Mouse (Mus musculus) stomach, postnatal 0 days (tissue): Measurements from ENCODE around the gene Olfr802. TPM values are rescaled to one million over a fixed set of nuclear protein-coding genes. Genes with fewer than 3 reads are reported as not detected.

Source experiments
- ATAC-seq: fragments of 200-750 bp; cut with Nextera tagmentation; 2 replicates; pipeline ENCODE4 v1.8.0; 2017; ENCODE audit not compliant: low FRiP score, low TSS enrichment
- DNase-seq: peaks from one replicate; pipeline ENCODE4 v3.0.0-alpha.2; 2016; ENCODE audit warnings: low spot score
- H3K27ac ChIP-seq: fragments of 300-500 bp; sonication (generic); replicated peaks from 2 replicates; pipeline ENCODE4 v1.5.1; 2014; ENCODE audit warnings: mild to moderate bottlenecking, control low read depth
- H3K27me3 ChIP-seq: fragments of 300-500 bp; sonication (generic); 2 replicates; pipeline ENCODE4 v1.6.1; 2014; ENCODE audit warnings: low read length; ENCODE audit not compliant: control insufficient read depth, insufficient read depth
- H3K36me3 ChIP-seq: fragments of 300-500 bp; sonication (generic); 2 replicates; pipeline ENCODE4 v1.6.1; 2014; ENCODE audit warnings: low read length, mixed read lengths; ENCODE audit not compliant: control insufficient read depth, insufficient read depth
- H3K4me1 ChIP-seq: fragments of 300-500 bp; sonication (generic); replicated peaks from 2 replicates; pipeline ENCODE4 v1.6.1; 2014; ENCODE audit warnings: antibody characterized with exemption; ENCODE audit not compliant: control insufficient read depth, insufficient read depth
- H3K4me2 ChIP-seq: fragments of 300-500 bp; sonication (generic); replicated peaks from 2 replicates; pipeline ENCODE4 v1.6.1; 2014; ENCODE audit warnings: low read depth, mild to moderate bottlenecking, control low read depth, moderate library complexity
- H3K4me3 ChIP-seq: fragments of 300-500 bp; sonication (generic); 2 replicates; pipeline ENCODE4 v1.5.1; 2014; ENCODE audit warnings: low read depth, low read length, control low read depth
- H3K9ac ChIP-seq: fragments of 300-500 bp; sonication (generic); 2 replicates; pipeline ENCODE4 v1.6.1; 2014; ENCODE audit warnings: mild to moderate bottlenecking, low read length, control low read depth, mixed read lengths
- H3K9me3 ChIP-seq: fragments of 300-500 bp; sonication (generic); 2 replicates; pipeline ENCODE4 v1.6.1; 2016; ENCODE audit warnings: low read length; ENCODE audit not compliant: control insufficient read depth
- CTCF ChIP-seq: IDR thresholded peaks from 2 replicates; pipeline ENCODE4 v1.5.1; 2016; ENCODE audit warnings: antibody characterized with exemption, low read depth, mild to moderate bottlenecking, moderate library complexity
- EP300 ChIP-seq: optimal IDR thresholded peaks from 2 replicates; pipeline ENCODE3; 2016; ENCODE audit warnings: antibody characterized with exemption
- WGBS: fragments of 180-500 bp; shearing (Covaris S2); extraction: QIAGEN DNeasy Blood & Tissue Kit; methylation state at CpG from one replicate; pipeline ENCODE4 v1.1.7; 2014; 5-methylcytosine and 5-hydroxymethylcytosine counted together
- polyA plus RNA-seq: library from polyadenylated mRNA; unstranded; fragments of >200 nt; fragmentation: Nextera tagmentation; extraction: Ambion mirVana; gene quantifications from 2 replicates; pipeline ENCODE4 v1.2.1, GENCODE M21; 2015

The Olfr802 gene
- 0.06 TPM in 1 of 2 replicates, not detected in the other for polyA plus RNA-seq

- no peaks in the 10 kb centered on the region for H3K9me3 ChIP-seq
- no peak within 1 kb of the TSS for H3K4me2 ChIP-seq
- TF ChIP-seq EP300 (no peak), CTCF (no peak)
- no peaks in the 10 kb centered on the region for H3K36me3 ChIP-seq
- H3K4me1 ChIP-seq: no peaks in the 10 kb centered on the region
- 34% methylated on average over 1 of the region's 1 CpGs for WGBS
- H3K27me3 ChIP-seq: no peaks in the 10 kb centered on the region
- no peak for ATAC-seq
- DNase-seq: no peak
- H3K4me3 ChIP-seq: no peak within 1 kb of the TSS
- H3K27ac ChIP-seq: no peak within 1 kb of the TSS
- H3K9ac ChIP-seq: no peak within 1 kb of the TSS
Measured at GRCm38 (mm10) chr10:129688069-129688468, at the start of gene Olfr802. Gene Olfr802 (minus strand): TSS chr10:129688169.

DNA sequence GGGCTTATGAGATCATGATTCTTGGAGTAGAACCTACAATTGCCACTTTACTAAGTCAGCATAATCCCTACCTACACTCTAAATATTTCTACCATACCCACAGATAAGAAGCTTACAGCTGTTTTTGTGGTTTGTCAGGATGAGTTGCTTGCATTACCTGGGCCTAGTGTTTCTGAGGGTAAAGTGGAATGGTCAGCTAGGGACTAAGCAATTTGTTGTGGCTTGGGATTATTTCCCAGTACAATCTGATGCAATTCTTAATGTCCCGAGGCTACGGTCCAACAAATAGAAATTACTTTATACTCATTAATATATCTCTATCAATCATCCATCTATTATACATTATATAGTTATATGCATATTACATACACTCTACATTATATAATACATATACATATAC lies 41.3 kb upstream of the Olfr802 start, which contains the start of gene Olfr805:
Gene Olfr805, minus strand, starts transcription at position 101 of the 400 bp plus-strand sequence.
- H3K27ac ChIP-seq: no peak within 1 kb of the TSS
- no peaks in the 10 kb centered on the region for H3K36me3 ChIP-seq
- no peak within 1 kb of the TSS for H3K9ac ChIP-seq
- DNase-seq (no peak), ATAC-seq (no peak)
- H3K27me3 ChIP-seq: no peaks in the 10 kb centered on the region
- TF ChIP-seq EP300: no peak
- no peak for TF ChIP-seq CTCF
- WGBS: 98% methylated on average over 2 of the region's 2 CpGs
- H3K9me3 ChIP-seq: no peaks in the 10 kb centered on the region
- H3K4me2 ChIP-seq: no peak within 1 kb of the TSS
- H3K4me1 ChIP-seq: no peaks in the 10 kb centered on the region
- no peak within 1 kb of the TSS for H3K4me3 ChIP-seq

DNA sequence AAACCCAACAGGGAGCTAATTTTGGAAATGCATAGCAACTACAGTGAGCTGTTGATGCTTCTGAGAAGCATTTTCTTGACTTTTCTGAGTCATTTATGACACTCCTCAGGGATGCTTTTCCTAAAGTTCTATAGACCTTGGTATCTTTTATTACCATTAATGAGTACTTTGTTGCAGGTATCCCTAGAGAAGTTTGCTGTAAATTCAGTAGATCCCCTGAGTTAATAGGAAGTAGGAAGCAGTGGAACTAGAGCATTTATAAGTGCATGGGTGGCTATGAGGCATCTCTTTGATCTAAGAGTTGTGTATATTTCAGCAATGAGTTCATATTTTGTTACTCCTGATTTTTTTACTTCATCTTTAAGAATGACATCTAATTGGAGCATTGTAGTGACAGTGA lies 14.9 kb upstream of the Olfr802 start, which contains the start of gene Olfr804:
Gene Olfr804, plus strand, starts transcription at position 301 of the 400 bp plus-strand sequence.
- ATAC-seq: no peak
- H3K36me3 ChIP-seq: no peaks in the 10 kb centered on the region
- H3K9ac ChIP-seq: no peak within 1 kb of the TSS
- DNase-seq: no peak
- no peaks in the 10 kb centered on the region for H3K4me1 ChIP-seq
- no peak within 1 kb of the TSS for H3K4me3 ChIP-seq
- no peaks in the 10 kb centered on the region for H3K9me3 ChIP-seq
- TF ChIP-seq EP300 (no peak), CTCF (no peak)
- no peak within 1 kb of the TSS for H3K27ac ChIP-seq
- no peaks in the 10 kb centered on the region for H3K27me3 ChIP-seq
- H3K4me2 ChIP-seq: no peak within 1 kb of the TSS

- ATAC-seq: no peak
- H3K4me1 ChIP-seq: no peaks in the 10 kb centered on the region
- H3K27me3 ChIP-seq: no peaks in the 10 kb centered on the region
- H3K4me2 ChIP-seq: no peak within 1 kb of the TSS
- no peak for DNase-seq
- TF ChIP-seq EP300 (no peak), CTCF (no peak)
- 72% methylated on average over 2 of the region's 2 CpGs for WGBS
- no peak within 1 kb of the TSS for H3K27ac ChIP-seq
- H3K36me3 ChIP-seq: no peaks in the 10 kb centered on the region
- H3K4me3 ChIP-seq: no peak within 1 kb of the TSS
- H3K9ac ChIP-seq: no peak within 1 kb of the TSS
- no peaks in the 10 kb centered on the region for H3K9me3 ChIP-seq
Measured at GRCm38 (mm10) chr10:129694186-129694585, 6.2 kb upstream of the Olfr802 start, which contains the start of gene Olfr803. Gene Olfr803 (minus strand): TSS chr10:129694286.

DNA sequence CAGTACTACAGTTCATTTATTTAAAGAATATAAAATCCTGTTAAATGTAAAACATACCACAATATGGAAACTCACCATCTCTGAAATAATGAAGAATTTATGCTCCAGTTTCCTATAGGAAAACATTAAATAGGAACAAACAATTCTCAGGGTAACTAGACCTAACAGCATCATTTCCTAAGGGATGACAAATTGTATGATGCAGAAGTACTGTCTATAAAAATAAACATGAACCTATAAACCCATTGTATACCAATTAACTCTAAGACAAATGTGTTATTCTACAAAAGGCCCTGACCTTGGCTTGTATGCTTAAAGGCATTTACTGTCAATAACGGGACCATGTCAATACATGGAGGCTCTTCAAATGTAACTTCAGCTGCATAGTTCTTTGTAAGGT lies 14.2 kb downstream of the Olfr802 start, which contains the start of gene Olfr801:
Gene Olfr801, minus strand, starts transcription at position 101 of the 400 bp plus-strand sequence.
- no peak for DNase-seq
- WGBS: 51% methylated on average over 1 of the region's 1 CpGs
- H3K9ac ChIP-seq: no peak within 1 kb of the TSS
- no peak for ATAC-seq
- H3K9me3 ChIP-seq: no peaks in the 10 kb centered on the region
- H3K4me2 ChIP-seq: no peak within 1 kb of the TSS
- no peak for TF ChIP-seq CTCF
- no peak for TF ChIP-seq EP300
- H3K4me1 ChIP-seq: no peaks in the 10 kb centered on the region
- H3K27ac ChIP-seq: no peak within 1 kb of the TSS
- H3K27me3 ChIP-seq: no peaks in the 10 kb centered on the region
- no peak within 1 kb of the TSS for H3K4me3 ChIP-seq
- no peaks in the 10 kb centered on the region for H3K36me3 ChIP-seq

DNA sequence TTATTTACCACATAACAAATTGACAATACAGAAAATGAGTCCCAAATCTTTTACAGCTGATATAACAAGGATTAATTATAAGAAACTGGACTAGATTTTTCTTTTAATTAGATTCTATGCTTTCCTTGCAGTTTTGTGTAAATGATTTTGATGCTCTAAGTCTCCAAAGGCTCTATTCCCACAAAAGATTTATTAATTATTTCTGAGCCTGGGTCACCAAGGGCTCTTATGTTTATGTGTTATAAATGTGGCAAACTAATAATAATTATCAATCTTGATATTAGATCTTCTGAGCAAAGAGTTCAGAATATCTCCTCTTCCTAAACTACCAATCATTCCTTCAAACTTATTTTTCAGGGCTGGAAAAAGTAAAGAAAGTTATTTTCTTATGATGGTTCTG lies 30.6 kb downstream of the Olfr802 start, which contains the start of gene Olfr800:
Gene Olfr800, plus strand, starts transcription at position 301 of the 400 bp plus-strand sequence.
- no peak for DNase-seq
- Histone ChIP-seq H3K9me3 (no peaks in the 10 kb centered on the region), H3K9ac (no peak within 1 kb of the TSS), H3K27me3 (no peaks in the 10 kb centered on the region), H3K36me3 (no peaks in the 10 kb centered on the region), H3K4me1 (no peaks in the 10 kb centered on the region), H3K27ac (no peak within 1 kb of the TSS), H3K4me2 (no peak within 1 kb of the TSS), H3K4me3 (no peak within 1 kb of the TSS)
- TF ChIP-seq EP300 (no peak), CTCF (no peak)
- no peak for ATAC-seq
